Mouse (Mus musculus) ovary, postnatal 10 days (tissue): Measurements from ENCODE around the gene Mon1a.

ENCODE experiments used
- DNase-seq: peaks from one replicate; pipeline ENCODE4 v3.0.0; 2022; ENCODE audit warnings: low spot score

Mon1a gene

DNA sequence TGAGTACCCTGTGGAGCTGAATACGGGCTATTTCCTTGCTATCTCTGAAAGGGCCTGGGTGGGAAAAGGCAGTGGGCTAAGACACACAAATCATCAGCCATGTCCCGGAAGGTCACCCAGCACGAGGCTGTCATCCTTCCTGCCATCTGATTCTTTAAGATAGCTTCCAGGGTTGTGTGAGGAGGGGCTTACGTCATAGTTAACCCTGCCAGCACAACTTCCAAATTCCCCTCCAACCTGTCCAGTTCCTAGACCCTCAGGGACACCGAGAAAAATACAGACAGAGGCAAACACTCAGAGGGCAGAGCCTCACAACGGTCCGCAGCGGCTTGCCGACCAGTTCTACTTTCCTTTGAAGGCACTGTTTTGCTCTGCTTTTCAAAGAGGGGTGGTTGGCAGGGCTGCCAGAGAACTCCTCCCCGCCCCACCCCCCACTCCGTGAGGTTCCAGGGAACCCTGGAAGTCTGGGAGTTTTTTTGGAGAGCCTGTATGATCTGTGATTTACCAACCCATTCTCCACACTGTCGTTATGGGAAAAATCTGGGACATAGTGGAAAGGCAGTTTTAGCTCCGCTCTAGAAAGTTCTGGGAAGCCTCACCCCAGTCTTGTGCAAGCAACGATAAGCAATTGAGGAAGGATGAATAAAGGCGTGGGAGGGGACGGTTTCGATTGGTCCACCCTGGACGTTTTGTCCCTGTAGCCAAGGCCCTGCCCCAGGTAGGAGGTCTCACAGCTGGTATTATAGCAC lies 20.6 kb downstream of the Mon1a start:
- no peak for DNase-seq

DNA sequence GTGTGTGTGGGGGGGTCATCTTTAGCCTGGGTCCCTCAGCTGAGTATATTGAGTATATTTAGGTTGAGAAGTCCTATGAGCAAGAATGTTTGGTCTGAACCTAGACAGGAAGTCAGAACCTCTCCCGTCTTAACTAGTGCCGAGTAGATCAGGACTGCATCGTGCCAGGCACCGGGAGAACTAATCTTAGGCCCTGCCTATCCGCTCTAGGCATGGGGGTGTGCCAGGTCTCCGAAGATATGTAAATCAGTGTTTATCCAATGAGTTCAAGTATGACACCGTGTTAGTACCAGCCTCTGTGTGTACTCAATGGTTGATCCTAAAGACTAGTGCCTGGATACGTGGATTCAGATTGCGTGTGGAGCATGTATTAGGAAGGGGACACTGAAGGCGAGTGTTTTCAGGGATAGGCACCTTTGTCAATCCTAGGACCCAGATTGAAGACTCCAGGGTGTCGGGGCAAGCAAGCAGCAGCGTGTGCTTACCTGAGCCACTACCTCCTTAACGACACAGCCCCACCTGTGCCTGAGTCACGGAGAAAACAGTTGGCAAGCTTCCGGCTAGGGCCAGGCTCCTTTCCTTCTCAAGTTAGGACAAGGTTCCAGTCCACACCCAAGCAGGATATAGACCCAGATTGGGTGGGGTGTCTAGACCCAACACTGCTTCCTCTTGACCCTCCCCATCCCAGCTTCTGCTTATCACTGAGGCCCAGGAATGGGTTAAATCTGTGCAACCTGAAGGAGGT lies 22.2 kb downstream of the Mon1a start:
- DNase-seq: no peak

GRCm38 (mm10) chr9:107914764-107915420 lies 26.9 kb downstream of the Mon1a start:
- DNase-seq: no peak

DNA sequence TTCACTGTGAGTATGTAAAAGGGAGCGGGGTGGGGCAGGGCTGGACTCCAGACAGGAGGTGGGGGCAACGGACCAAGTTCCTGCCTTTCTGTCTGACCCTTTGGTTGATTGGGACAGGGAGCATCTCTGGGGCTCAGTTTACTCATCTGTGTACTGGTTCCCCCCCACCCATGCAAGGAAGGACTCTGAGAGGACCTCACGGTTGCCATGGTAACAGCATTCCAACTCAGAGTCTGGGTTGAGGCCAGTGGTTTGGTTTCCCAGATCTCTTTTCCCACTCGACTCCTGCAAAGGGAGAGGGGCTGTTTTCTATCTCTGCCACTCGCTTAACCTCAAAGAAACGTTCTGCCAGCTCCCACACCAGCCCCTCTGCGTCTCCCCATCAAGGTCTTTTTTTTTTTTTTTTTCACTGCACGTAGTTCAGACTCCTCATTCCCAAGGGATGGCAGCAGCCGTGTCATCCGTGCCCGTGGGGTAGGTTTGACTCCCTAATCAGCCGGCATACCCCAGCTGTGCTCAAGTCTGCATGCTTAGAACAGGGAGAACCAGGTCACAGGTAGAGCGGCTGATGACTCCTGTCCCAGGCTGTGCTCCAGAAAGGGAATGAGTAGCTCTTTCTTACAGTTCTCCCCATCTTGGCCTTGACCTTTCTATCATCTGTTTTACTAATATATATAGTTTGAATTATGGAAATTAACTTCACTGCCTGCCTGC lies 30.1 kb downstream of the Mon1a start:
- DNase-seq: no peak

- no peak for DNase-seq
Observed at GRCm38 (mm10) chr9:107918884-107919283, 30.9 kb downstream of the Mon1a start.

DNA sequence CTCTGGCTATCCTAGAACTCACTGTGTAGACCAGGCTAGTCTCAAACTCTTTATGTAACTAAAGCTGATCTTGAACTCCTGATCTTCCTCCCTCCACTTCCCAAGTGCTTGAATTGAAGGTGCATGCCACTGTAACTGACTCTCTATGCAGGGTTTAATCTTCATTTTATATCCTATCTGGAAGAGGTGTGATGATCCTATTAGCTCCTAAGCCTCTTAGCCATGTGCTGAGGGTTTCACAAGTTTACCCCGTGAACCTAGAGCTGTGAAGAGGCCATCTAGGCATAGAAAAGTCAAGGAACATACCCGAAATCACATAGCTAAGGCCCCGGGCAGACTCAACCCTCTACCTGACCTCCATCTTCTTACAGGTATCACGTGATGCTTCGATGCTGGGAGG lies 31.5 kb downstream of the Mon1a start:
- DNase-seq: no peak

DNA sequence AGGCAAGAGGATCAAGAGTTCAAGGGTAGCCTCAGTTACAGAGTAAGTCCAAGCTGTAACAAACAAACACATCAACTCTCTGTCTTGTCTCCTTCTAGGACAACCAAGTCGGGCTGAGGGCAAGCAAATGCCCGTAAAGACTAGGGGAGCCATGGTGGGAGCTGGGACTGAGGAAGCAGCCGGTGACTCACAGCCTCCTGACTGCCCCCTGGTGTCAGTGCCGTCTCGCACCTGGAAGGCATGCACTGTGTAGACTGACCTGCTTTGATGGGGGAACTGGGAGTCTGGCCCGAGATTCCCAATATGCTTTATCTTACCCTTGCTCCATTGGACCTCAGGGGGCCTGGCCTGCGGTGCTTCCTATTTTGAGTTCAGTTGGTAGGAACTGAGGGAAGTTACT lies 35.1 kb downstream of the Mon1a start:
- DNase-seq: no peak

GRCm38 (mm10) chr9:107923956-107924355 lies 36.0 kb downstream of the Mon1a start:
- DNase-seq: no peak

- DNase-seq: no peak
Observed at GRCm38 (mm10) chr9:107925251-107925650, 37.3 kb downstream of the Mon1a start.

DNA sequence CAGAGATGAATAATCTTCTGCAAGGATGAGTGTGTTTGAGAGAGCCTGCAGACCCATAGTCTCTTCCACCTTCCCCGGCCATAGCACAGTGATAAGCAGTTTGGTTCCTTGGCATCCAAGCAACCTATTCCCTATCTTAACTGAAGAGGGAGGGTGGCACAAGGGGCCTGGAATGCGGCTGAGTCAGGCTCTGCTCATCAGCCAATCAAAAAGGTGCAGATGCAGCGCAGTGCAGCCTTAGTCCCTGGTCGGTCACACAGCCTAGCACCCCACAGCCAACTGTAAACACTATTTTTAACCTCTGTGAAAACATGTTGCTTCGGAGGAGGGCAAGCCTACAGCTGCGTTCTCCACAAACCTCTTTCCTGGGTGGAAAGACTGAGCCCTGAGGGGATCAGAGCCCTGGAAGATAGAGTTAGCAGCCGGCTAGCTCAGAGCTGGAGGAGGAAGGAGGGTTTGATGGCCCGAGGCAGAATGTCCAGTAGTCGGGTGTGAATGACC lies 39.0 kb downstream of the Mon1a start:
- DNase-seq: no peak

DNA sequence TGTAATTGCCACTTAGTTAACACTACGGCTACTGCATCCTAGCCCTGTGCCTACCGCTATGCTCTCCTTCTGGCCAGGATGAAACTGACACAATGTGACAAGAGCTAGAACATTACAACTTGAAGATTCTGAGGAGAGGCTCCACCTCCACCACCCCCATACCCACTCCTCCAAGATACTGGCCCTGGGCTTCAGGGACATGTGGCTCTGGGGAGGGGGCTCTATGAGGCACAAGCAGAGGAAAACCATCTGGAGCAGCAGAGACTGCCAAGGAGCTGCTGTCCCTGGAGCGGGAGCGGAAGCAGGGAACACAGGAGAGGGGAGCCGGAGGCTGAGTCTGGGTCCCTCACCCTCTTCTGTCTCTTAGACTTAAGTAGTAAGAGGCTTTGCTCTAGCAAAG lies 39.8 kb downstream of the Mon1a start:
- no peak for DNase-seq

GRCm38 (mm10) chr9:107928169-107928568 lies 40.2 kb downstream of the Mon1a start, which contains the start of gene Actl11:
Actl11 (plus strand) TSS chr9:107928469.
- DNase-seq: no peak

- no peak for DNase-seq
Observed at GRCm38 (mm10) chr9:107932221-107932620, 44.3 kb downstream of the Mon1a start.

DNA sequence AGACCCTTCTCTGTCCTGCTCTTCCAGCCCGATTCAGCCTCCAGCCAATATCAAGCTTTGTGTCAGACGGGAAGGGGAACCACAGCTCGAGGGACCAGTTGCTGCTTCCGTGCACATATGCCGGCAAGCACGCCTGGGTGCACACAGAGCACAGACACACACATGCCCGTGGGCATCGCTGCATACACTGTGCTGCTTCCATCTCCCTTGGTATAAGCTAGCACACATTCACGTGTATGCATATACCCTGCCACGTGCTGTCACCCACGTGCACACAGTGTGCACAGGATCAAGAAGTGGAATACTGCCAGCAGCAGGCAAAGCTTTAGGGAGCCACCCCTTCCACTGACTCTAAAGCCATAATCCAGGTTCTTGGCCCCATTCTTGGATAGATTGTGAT lies 46.2 kb downstream of the Mon1a start:
- no peak for DNase-seq

DNA sequence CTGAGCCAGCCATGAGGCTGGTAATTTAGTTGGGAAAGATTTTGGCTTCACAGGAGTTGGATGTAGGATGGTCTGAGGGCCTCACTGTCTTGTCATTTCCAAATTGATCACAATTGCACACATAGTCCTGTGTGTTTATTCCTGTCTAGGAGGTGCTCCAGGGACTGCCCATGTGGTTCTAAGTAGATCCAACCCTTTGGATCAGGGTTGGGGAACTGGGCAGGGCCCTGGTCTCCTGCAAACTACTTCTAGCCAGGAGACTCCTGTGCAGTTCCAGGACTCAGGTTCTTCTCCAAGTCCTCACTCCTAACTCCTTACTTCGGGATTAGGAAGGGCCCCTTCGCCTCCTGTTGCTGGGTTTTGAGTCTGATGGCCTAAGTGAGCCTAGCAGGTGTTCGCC lies 47.4 kb downstream of the Mon1a start, which contains the start of gene Camkv:
Gene Camkv (plus strand): TSS at position 301 of the 400 bp plus-strand sequence.
- no peak for DNase-seq

DNA sequence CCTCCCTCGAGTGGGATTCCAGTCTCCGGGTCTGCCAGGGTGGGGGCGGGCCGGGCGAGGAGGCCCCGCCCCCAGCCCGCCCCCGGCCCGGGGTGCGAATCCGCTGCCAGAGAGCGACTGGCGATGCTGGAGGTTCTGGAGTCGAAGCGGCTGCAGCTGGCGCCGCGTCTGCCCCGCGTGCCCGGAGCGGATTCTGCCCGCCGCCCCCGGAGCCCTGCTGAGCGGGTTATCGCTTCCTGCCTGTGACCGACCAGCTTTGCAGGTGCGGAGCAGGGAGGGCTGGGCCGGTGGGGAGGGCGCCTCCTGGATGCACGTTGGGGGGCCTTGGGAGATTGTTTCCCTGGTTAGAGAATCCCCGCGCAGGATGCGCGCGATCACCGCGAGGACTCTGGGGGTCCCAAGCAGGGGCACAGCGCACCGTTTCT lies 47.9 kb downstream of the Mon1a start:
- no peak for DNase-seq

DNA sequence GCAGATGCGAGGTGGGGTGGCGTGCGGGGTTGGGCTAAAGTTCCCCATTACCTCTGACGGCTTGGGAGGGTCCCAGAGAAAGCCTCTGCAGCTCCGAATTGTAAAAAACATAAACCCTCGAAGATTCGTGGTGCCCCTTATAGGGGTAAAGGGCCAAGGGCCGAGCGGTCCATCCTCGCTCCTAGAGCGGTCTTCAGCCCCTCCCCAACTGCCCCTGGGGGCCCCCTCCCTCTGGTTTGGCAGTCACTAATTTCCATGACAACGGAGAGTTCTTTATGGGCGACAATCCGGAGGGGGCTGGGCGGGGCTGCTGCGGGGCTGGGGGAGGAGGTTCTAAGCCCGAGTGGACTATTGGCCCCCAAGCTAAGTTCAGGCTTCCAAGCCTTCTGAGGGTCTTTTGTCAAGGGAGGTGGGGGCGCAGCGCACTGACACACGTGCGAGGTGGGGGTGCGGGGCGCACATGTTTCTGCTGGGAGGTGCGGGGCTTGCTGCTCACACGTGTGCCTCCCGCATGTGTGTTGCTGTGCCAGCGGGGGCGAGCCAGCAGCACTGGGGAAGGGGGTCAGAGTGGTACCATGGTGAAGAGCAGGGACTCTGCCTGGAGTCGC lies 48.4 kb downstream of the Mon1a start:
- no peak for DNase-seq

- no peak for DNase-seq
Observed at GRCm38 (mm10) chr9:107936831-107937230, 48.9 kb downstream of the Mon1a start.

GRCm38 (mm10) chr9:107947241-107948194 lies 59.6 kb downstream of the Mon1a start:
- DNase-seq: no peak

- DNase-seq: no peak
Observed at GRCm38 (mm10) chr9:107949184-107949921, 61.4 kb downstream of the Mon1a start.
